In the genomic region with DNA sequence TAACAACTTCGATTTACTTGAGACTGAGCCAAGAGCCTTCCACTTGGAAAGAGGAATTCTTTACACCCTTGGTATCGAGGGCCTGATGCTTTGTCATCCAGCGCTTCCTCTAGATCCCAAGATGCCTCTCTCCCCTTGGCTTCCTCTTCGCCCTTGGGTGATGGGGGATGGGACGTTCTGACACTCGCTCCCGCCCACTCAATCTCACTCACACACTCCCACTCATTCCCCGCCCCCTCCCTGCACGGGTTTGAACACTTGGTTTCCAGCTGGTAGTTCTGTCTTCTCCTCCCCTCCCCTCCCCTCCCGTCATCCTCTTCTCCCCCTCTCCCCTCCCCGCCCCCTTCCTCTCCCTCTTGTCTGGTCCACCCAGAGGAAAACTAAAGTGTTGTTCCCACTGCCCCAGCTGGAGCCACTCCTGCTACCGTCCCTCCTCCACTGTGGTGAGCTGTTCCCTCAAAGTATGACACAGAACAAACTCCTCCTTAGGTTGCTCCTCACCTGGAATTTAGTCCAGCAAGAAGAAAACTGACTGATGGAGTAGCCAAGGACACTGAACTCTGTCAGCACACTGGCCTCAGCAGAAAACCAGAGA, we compare ENCODE assay signal across 15 mouse cellular contexts. TPM values are rescaled to one million over a fixed set of nuclear protein-coding genes. Genes with fewer than 3 reads are reported as not detected.
DNase-seq lines count a peak whose midpoint lies in the region; ATAC-seq and TF ChIP-seq lines count a peak whose summit lies in the region.
"Had no signal": no experiment of that assay in that cellular context is flagged by ENCODE, and none has a peak within 500 bp of the region (broad histone marks: within the 10 kb centered on the region; RNA-seq: fewer than 3 reads in every experiment).

No protein-coding gene starts in this region.

- ATAC-seq in forebrain, embryonic 12.5 days (ENCODE audit: low FRiP score), result no peak
- peak; percentile 60; the same call in 1 of the 2 replicates for ATAC-seq in lung, embryonic 15.5 days (ENCODE audit: borderline replicate concordance, extremely low read depth, low FRiP score, low TSS enrichment)
- ATAC-seq: activated CD4-positive, CD25-positive, alpha-beta regulatory T cell, adult 4 months had no signal

- H3K79me2 ChIP-seq in myocyte (ENCODE audit: control insufficient read depth, insufficient read depth), result no peaks in the 10 kb centered on the region

- no peaks in the 10 kb centered on the region for H3K9me3 ChIP-seq in forebrain, embryonic 10.5 days
- 0 out of 2 replicates have a peak, but pooled peaks cover 4% of the 10 kb centered on the region for H3K9me3 ChIP-seq in forebrain, embryonic 12.5 days
- no peaks in the 10 kb centered on the region for H3K9me3 ChIP-seq in lung, embryonic 15.5 days
- H3K9me3 ChIP-seq: embryonic facial prominence, embryonic 15.5 days; limb, embryonic 10.5 days had no signal

- no peak for TF ChIP-seq POLR2A in myocyte (IDR thresholded peaks at IDR 0.05; ENCODE audit: insufficient read length, low read depth)

- no peak overlapping the region for H3ac ChIP-seq in myocyte (ENCODE audit: control insufficient read depth, insufficient read length)

- no peaks in the 10 kb centered on the region for H3K27me3 ChIP-seq in forebrain, embryonic 10.5 days (ENCODE audit: poor library complexity, severe bottlenecking)
- no peaks in the 10 kb centered on the region for H3K27me3 ChIP-seq in forebrain, embryonic 12.5 days
- no peaks in the 10 kb centered on the region for H3K27me3 ChIP-seq in lung, embryonic 15.5 days
- H3K27me3 ChIP-seq in myocyte (ENCODE audit: control insufficient read depth, insufficient read depth, insufficient read length), result no peaks in the 10 kb centered on the region
- H3K27me3 ChIP-seq: embryonic facial prominence, embryonic 15.5 days had no signal

- WGBS in forebrain, embryonic 10.5 days, result 52% methylated on average over 12 of the region's 12 CpGs
- 57% methylated on average over 11 of the region's 12 CpGs for WGBS in forebrain, embryonic 12.5 days
- WGBS in lung, embryonic 15.5 days, result 15% methylated on average over 12 of the region's 12 CpGs

- no peak overlapping the region for H3K9ac ChIP-seq in forebrain, embryonic 12.5 days
- H3K9ac ChIP-seq in lung, embryonic 15.5 days, result no peak overlapping the region
- H3K9ac ChIP-seq: embryonic facial prominence, embryonic 15.5 days had no signal

- H3K36me3 ChIP-seq in forebrain, embryonic 10.5 days (replicated peaks), result no peaks in the 10 kb centered on the region
- H3K36me3 ChIP-seq in forebrain, embryonic 12.5 days (replicated peaks), result no peaks in the 10 kb centered on the region
- H3K36me3 ChIP-seq in lung, embryonic 15.5 days, result no peaks in the 10 kb centered on the region
- H3K36me3 ChIP-seq in myocyte (ENCODE audit: control insufficient read depth, insufficient read depth), result no peaks in the 10 kb centered on the region
- H3K36me3 ChIP-seq: embryonic facial prominence, embryonic 15.5 days; limb, embryonic 10.5 days had no signal

- H3K27ac ChIP-seq in forebrain, embryonic 10.5 days, result peak overlapping the region; percentile 13; the same call in 1 of the 2 replicates
- no peak overlapping the region for H3K27ac ChIP-seq in forebrain, embryonic 12.5 days
- H3K27ac ChIP-seq in lung, embryonic 15.5 days, result no peak overlapping the region
- H3K27ac ChIP-seq: embryonic facial prominence, embryonic 15.5 days; limb, embryonic 10.5 days had no signal

- no peak for DNase-seq in forebrain, embryonic 10.5 days (ENCODE audit: extremely low spot score, low spot score)
- no peak for DNase-seq in lung, postnatal 10 days
- peak; percentile 36 for DNase-seq in embryo, embryonic 11.5 days (ENCODE audit: low read depth, low spot score)
- no peak for DNase-seq in spleen, postnatal 36 days (ENCODE audit: low spot score in 2 of 2)
- DNase-seq in cerebellum, adult 11-12 months, result no peak
- DNase-seq: gastrocnemius, postnatal 10 days; kidney, postnatal 25 days had no signal

- no peak overlapping the region for H3K4me3 ChIP-seq in forebrain, embryonic 10.5 days
- no peak overlapping the region for H3K4me3 ChIP-seq in forebrain, embryonic 12.5 days (replicated peaks)
- H3K4me3 ChIP-seq in lung, embryonic 15.5 days, result no peak overlapping the region
- no peak overlapping the region for H3K4me3 ChIP-seq in myocyte
- H3K4me3 ChIP-seq: embryonic facial prominence, embryonic 15.5 days; limb, embryonic 10.5 days had no signal

- H3K4me1 ChIP-seq in forebrain, embryonic 10.5 days, result peaks cover 5% of the 10 kb centered on the region
- peaks cover 11% of the 10 kb centered on the region for H3K4me1 ChIP-seq in forebrain, embryonic 12.5 days
- H3K4me1 ChIP-seq in lung, embryonic 15.5 days, result no peaks in the 10 kb centered on the region
- H3K4me1 ChIP-seq: embryonic facial prominence, embryonic 15.5 days had no signal

- no peak overlapping the region for H3K4me2 ChIP-seq in forebrain, embryonic 12.5 days
- H3K4me2 ChIP-seq in lung, embryonic 15.5 days, result 0 out of 2 replicates have a peak overlapping the region, but pooled peaks have one; percentile 10
- peak overlapping the region; percentile 79 for H3K4me2 ChIP-seq in myocyte (ENCODE audit: low read depth)
- H3K4me2 ChIP-seq: embryonic facial prominence, embryonic 15.5 days had no signal

TF ChIP-seq in myocyte, 11 proteins besides CTCF, POLR2A, EP300 and RAD21:
- TF ChIP-seq MAX (IDR thresholded peaks at IDR 0.05; ENCODE audit: low read depth), result no peak
- no peak for TF ChIP-seq TCF12 (IDR thresholded peaks at IDR 0.05; ENCODE audit: insufficient read depth, poor library complexity, severe bottlenecking)
- TF ChIP-seq REST (IDR thresholded peaks at IDR 0.05; ENCODE audit: insufficient read depth, insufficient read length), result no peak
- TF ChIP-seq MYOG (IDR thresholded peaks at IDR 0.05; ENCODE audit: control insufficient read depth in 1 of 3, insufficient read depth in 1 of 3, insufficient read length in 2 of 3, low read depth in 2 of 3), result no peak
- no peak for TF ChIP-seq SRF (IDR thresholded peaks at IDR 0.05; ENCODE audit: control insufficient read depth, insufficient read length, low read depth)
- TF ChIP-seq MYOD1 (IDR thresholded peaks at IDR 0.05; ENCODE audit: control insufficient read depth in 1 of 3, insufficient read length in 2 of 3, low read depth in 2 of 3), result no peak
- TF ChIP-seq POLR2AphosphoS2 (IDR thresholded peaks at IDR 0.05; ENCODE audit: insufficient read length, low read depth), result no peak
- TF ChIP-seq TCF3 (IDR thresholded peaks at IDR 0.05; ENCODE audit: insufficient read length, low read depth), result no peak
- TF ChIP-seq USF1 (IDR thresholded peaks at IDR 0.05; ENCODE audit: low read depth), result no peak
- TF ChIP-seq E2F4 (IDR thresholded peaks at IDR 0.05; ENCODE audit: insufficient read depth), result no peak
- no peak for TF ChIP-seq CEBPB (IDR thresholded peaks at IDR 0.05; ENCODE audit: insufficient read depth, poor library complexity, severe bottlenecking)

RNA-seq across cellular contexts. Expression of gene Mc3r, which starts 9.3 kb away (rescaled TPM):
- 0.10 TPM in 1 of 2 replicates, not detected in the other for polyA plus RNA-seq in forebrain, embryonic 10.5 days (2016; fragmentation: Nextera tagmentation; extraction: Ambion mirVana)
- polyA plus RNA-seq in forebrain, embryonic 12.5 days (2016; fragmentation: Nextera tagmentation; extraction: Ambion mirVana), result 0.09 TPM in 1 of 2 replicates, not detected in the other
- polyA plus RNA-seq in lung, embryonic 15.5 days (2015; fragmentation: Nextera tagmentation; extraction: Ambion mirVana), result not detected in 2 replicates
- polyA plus RNA-seq in myocyte (2012; fragmentation: generic; extraction: Trizol), result not detected
- polyA plus RNA-seq: activated CD4-positive, CD25-positive, alpha-beta regulatory T cell, adult 4 months; embryonic facial prominence, embryonic 15.5 days; hindbrain, embryonic 11.5 days; limb, embryonic 10.5 days; stomach, embryonic 16.5 days had no signal
